Mouse (Mus musculus) kidney, embryonic 14.5 days (tissue): ENCODE measurements around the gene 1700001O22Rik. TPM values are rescaled to one million over a fixed set of nuclear protein-coding genes. Genes with fewer than 3 reads are reported as not detected.
A peak's percentile ranks its signal among the peaks of the same experiment; 100 is the strongest.

ENCODE experiments used
- ATAC-seq: fragments of 200-750 bp; cut with Nextera tagmentation; 2 replicates; pipeline ENCODE4 v1.8.0; 2017; ENCODE audit warnings: moderate number of reproducible peaks, mild to moderate bottlenecking, moderate TSS enrichment, moderate library complexity; ENCODE audit not compliant: low FRiP score, low TSS enrichment
- H3K27ac ChIP-seq: fragments of 300-500 bp; sonication (generic); 2 replicates; pipeline ENCODE4 v1.5.1; 2014; ENCODE audit warnings: low read depth, mild to moderate bottlenecking, low read length, moderate library complexity, mixed read lengths
- H3K27me3 ChIP-seq: fragments of 300-500 bp; sonication (generic); 2 replicates; pipeline ENCODE4 v1.6.1; 2014; ENCODE audit warnings: mild to moderate bottlenecking, low read length; ENCODE audit not compliant: control insufficient read depth, insufficient read depth
- H3K36me3 ChIP-seq: fragments of 300-500 bp; sonication (generic); 2 replicates; pipeline ENCODE4 v1.6.1; 2014; ENCODE audit warnings: low read length, mixed read lengths; ENCODE audit not compliant: control insufficient read depth, insufficient read depth
- H3K4me1 ChIP-seq: fragments of 300-500 bp; sonication (generic); 2 replicates; pipeline ENCODE4 v1.6.1; 2014; ENCODE audit warnings: low read length, mixed read lengths; ENCODE audit not compliant: control insufficient read depth, insufficient read depth
- H3K4me2 ChIP-seq: fragments of 300-500 bp; sonication (generic); replicated peaks from 2 replicates; pipeline ENCODE4 v1.6.1; 2014; ENCODE audit warnings: low read depth, mild to moderate bottlenecking, low read length
- H3K4me3 ChIP-seq: fragments of 300-500 bp; sonication (generic); 2 replicates; pipeline ENCODE4 v1.5.1; 2014; ENCODE audit warnings: mild to moderate bottlenecking, low read length
- H3K9ac ChIP-seq: fragments of 300-500 bp; sonication (generic); 2 replicates; pipeline ENCODE4 v1.6.1; 2014; ENCODE audit warnings: low read depth, mild to moderate bottlenecking, low read length, moderate library complexity
- H3K9me3 ChIP-seq: fragments of 300-500 bp; sonication (generic); 2 replicates; pipeline ENCODE4 v1.6.1; 2016; ENCODE audit warnings: low read length; ENCODE audit not compliant: control insufficient read depth
- whole genome bisulfite sequencing: fragments of 180-500 bp; shearing (Covaris S2); extraction: QIAGEN DNeasy Blood & Tissue Kit; methylation state at CpG from one replicate; pipeline ENCODE4 v1.1.7; 2014; 5-methylcytosine and 5-hydroxymethylcytosine counted together
- polyA plus RNA-seq: library from polyadenylated mRNA; unstranded; fragments of >200 nt; fragmentation: Nextera tagmentation; extraction: Ambion mirVana; gene quantifications from 2 replicates; pipeline ENCODE4 v1.2.1, GENCODE M21; 2014

Gene 1700001O22Rik
- polyA plus RNA-seq, 1 experiment from 2014 or later = 4.2 TPM

DNA sequence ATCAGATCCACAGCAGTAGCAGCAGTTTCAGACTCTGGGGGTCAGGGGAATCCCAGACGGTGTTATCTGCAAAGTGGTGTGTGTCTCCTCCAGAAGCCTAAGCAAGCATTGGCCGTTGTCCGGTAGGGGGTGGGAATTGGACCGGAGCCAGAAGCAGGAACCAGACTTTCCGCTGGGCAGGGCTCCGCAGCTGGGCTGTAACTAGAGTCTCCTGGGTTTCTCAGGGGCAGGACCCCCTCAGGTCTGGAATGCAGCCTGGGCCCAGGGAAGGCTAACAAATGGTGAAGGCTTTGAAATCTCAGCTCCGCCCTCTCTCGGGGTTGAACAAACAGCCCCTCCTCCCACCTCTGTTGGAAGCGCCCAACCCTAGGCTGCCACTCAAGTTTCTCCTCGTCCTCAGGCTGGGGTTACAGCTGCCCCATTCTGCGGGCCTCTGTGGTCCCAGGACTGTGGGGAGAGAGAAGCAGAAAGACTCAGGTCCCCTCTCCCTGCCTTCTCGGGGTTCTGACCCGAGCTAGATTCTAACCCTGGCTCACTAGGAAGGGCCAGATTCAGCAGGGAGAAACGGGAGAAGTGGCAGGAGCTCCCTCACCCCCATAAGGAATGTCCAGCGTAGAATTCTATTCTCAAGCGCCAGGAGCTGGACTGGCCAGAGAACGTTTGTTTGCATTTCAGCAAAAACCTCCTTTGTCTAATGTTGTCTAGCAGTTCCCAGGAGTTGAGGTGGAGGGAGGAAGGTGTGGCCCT is 44.9 kb downstream of the 1700001O22Rik start:
- WGBS = 1% methylated on average over 17 of the region's 17 CpGs
- no peak overlapping the region for H3K4me3 ChIP-seq
- no peaks in the 10 kb centered on the region for H3K27me3 ChIP-seq
- no peaks in the 10 kb centered on the region for H3K36me3 ChIP-seq
- H3K9ac ChIP-seq = no peak overlapping the region
- peaks cover 37% of the 10 kb centered on the region for H3K4me1 ChIP-seq
- ATAC-seq = peak; percentile 91
- H3K4me2 ChIP-seq = peak overlapping the region; percentile 32; the same call in 1 of the 2 replicates
- H3K27ac ChIP-seq = peak overlapping the region; percentile 96
- H3K9me3 ChIP-seq = 0 out of 2 replicates have a peak, but pooled peaks cover 3% of the 10 kb centered on the region

DNA sequence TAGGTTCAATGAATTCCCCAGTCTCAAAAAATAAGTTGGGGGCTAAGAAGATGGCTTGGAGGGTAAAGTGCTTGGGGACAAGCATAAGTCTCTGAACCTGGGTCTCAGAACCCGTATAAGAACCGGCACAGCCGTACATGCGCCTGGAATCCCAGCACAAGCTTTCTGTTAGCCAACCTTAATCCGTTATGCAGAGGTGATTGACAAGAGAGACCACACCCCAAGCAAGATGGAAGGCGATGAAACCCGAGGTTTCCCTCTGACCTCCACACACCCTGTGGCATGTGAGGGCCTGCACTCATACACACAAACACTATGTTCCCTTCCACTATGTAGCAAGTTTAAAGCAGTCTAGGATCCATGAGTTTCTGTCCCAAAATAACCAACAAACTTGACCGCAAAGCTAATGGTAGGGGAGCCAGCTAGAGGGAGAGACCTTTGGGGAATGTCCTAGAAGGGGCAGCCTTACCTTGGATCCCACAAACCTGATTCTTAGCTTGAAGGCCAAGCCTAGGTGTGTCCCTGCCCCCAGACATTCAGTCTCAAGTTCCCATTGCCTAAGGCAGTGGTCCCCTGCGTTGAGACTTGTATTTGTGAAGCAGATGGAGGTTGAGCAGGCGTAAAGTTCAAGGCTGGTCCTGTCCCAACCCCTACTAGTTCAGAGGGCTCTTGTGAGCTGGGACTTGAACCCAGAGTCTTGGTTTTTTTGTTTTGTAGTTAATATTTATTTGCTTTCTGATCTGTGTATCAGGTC is 46.3 kb downstream of the 1700001O22Rik start:
- Histone ChIP-seq H3K9ac (no peak overlapping the region), H3K4me3 (no peak overlapping the region), H3K4me1 (peaks cover 43% of the 10 kb centered on the region), H3K9me3 (0 out of 2 replicates have a peak, but pooled peaks cover 3% of the 10 kb centered on the region), H3K36me3 (no peaks in the 10 kb centered on the region), H3K27ac (no peak overlapping the region), H3K27me3 (no peaks in the 10 kb centered on the region), H3K4me2 (no peak overlapping the region)
- 83% methylated on average over 10 of the region's 10 CpGs for WGBS
- ATAC-seq = no peak

DNA sequence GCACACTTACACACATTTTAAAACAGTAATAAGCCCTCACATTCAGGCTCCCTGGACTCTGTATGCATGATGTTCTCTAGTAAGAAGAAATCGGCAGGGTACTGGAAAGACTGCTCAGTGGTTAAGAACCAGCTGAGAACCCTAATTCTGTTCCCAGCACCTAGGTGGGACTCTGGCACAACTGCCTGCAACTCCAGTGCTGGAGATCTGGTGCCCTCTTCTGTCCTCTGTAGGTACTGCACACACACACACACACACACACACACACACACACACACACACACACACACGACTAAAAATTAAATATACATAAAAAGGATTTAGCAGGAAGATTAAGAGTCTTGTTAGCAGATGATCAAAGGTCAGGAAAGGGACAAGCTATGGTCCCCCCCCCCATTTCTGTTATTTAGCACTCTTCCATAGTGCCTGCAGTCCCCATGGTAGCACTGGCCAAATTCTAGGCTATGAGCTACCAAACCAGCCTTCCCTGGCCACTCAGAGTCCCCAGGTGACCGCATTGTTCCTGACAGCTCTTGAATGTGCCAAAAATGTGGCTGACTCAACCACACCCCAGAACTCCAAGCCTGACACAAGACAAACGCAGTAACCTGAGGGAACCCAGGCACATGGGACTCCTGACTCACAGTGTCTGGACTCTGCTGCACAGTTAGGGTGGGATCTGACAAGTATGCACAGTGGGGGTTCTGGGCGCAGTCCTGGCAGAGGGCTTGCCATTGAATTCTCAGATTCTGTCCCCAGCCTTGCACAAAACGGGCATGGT is 47.3 kb downstream of the 1700001O22Rik start:
- Histone ChIP-seq H3K27ac (no peak overlapping the region), H3K36me3 (no peaks in the 10 kb centered on the region), H3K4me2 (no peak overlapping the region), H3K9ac (no peak overlapping the region), H3K4me1 (peaks cover 41% of the 10 kb centered on the region), H3K27me3 (no peaks in the 10 kb centered on the region), H3K9me3 (0 out of 2 replicates have a peak, but pooled peaks cover 3% of the 10 kb centered on the region), H3K4me3 (no peak overlapping the region)
- 97% methylated on average over 6 of the region's 6 CpGs for WGBS
- no peak for ATAC-seq

DNA sequence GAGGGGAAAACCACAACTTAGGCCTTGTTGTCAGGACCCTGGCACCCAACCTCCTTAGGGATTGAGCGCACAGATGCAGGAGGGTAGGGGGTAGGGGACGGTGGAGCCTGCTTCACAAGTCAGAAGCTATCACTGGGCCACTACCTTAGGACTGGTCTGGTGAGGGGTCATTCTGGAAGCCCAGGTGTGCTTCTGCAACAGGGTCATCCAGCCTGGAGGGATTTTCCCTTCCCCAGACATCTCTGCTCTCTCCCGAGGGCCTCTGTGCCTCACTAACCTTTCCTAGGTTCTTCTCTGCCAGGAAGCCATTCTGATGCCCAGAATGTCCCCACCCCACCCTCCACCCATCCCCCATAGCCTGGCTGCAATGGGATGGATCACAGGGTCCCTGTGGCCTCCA is 48.6 kb downstream of the 1700001O22Rik start:
- Histone ChIP-seq H3K9me3 (0 out of 2 replicates have a peak, but pooled peaks cover 3% of the 10 kb centered on the region), H3K9ac (no peak overlapping the region), H3K27me3 (no peaks in the 10 kb centered on the region), H3K4me3 (no peak overlapping the region), H3K4me2 (no peak overlapping the region), H3K4me1 (peaks cover 32% of the 10 kb centered on the region), H3K27ac (no peak overlapping the region), H3K36me3 (no peaks in the 10 kb centered on the region)
- WGBS = 74% methylated on average over 3 of the region's 3 CpGs
- ATAC-seq = no peak

DNA sequence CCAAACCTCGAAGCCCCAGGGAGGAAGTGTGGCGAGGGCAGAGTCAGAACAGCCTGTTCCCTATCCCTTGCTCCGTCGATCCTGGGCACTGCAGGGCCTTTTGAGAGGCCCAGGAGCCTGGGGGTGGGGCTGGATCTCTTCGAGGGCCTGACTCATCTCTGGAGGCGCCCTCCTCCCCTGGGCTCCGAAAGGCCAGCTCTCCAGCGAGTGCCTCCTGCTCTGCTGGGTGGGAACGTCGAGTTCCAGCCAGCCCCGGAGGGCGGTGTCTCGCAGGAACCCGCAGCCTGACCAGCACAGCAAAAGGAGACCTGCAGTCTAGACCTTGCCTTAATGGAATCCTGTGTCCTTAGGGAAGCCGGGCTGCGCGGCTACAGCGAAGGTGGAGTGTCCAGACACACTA is 50.2 kb downstream of the 1700001O22Rik start:
- Histone ChIP-seq H3K4me2 (no peak overlapping the region), H3K4me3 (no peak overlapping the region), H3K36me3 (no peaks in the 10 kb centered on the region), H3K27me3 (no peaks in the 10 kb centered on the region), H3K9me3 (0 out of 2 replicates have a peak, but pooled peaks cover 3% of the 10 kb centered on the region), H3K9ac (peak overlapping the region; percentile 32; the same call in 1 of the 2 replicates), H3K4me1 (peaks cover 19% of the 10 kb centered on the region), H3K27ac (peak overlapping the region; percentile 53)
- WGBS = 24% methylated on average over 18 of the region's 18 CpGs
- peak; percentile 10; the same call in 1 of the 2 replicates for ATAC-seq

DNA sequence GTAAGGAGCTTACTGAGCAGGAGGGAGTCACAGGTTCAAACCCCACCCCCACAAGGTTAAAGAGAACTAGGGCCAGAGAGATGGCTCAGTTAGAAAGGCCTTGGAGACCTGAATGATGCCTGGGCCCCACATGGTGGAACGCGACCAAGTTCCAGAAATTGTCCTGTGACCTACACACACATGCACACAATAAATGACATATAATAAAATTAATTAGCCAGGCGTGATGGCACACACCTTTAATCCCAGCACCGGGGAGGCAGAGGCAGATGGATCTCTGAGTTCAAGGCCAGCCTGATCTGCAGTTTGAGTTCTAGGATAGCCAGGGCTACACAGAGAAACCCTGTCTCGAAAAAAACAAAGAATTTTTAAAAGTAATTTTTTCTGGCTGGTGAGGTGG is 51.0 kb downstream of the 1700001O22Rik start:
- Histone ChIP-seq H3K27me3 (no peaks in the 10 kb centered on the region), H3K27ac (no peak overlapping the region), H3K9me3 (0 out of 2 replicates have a peak, but pooled peaks cover 3% of the 10 kb centered on the region), H3K9ac (no peak overlapping the region), H3K4me2 (no peak overlapping the region), H3K36me3 (no peaks in the 10 kb centered on the region), H3K4me3 (no peak overlapping the region), H3K4me1 (peaks cover 13% of the 10 kb centered on the region; the same call in 1 of the 2 replicates)
- no peak for ATAC-seq
- 93% methylated on average over 5 of the region's 5 CpGs for WGBS

DNA sequence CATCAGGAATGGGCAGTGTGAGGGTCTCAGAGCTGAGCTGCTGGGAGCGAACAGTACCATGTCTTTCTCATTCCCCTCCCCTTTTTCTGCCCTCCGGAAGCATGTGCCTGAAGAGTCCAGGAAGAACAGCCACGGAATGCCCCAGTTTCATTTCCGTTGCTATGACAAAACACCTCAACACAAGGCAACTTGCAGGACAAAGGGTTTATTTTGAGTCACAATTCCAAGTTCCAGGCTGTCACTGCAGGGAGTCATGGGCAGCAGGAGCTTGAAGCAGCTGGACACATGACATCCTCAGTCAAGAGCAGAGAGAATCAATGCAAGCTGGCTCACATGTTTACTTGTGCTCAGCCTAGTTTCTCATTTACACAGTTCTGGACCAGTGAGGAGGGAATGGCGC is 53.4 kb downstream of the 1700001O22Rik start:
- H3K36me3 ChIP-seq = no peaks in the 10 kb centered on the region
- peaks cover 6% of the 10 kb centered on the region for H3K9me3 ChIP-seq
- 60% methylated on average over 5 of the region's 5 CpGs for WGBS
- no peak overlapping the region for H3K9ac ChIP-seq
- no peak overlapping the region for H3K4me2 ChIP-seq
- H3K27ac ChIP-seq = peak overlapping the region; percentile 73
- no peaks in the 10 kb centered on the region for H3K27me3 ChIP-seq
- ATAC-seq = no peak
- H3K4me1 ChIP-seq = peaks cover 13% of the 10 kb centered on the region; the same call in 1 of the 2 replicates
- no peak overlapping the region for H3K4me3 ChIP-seq

DNA sequence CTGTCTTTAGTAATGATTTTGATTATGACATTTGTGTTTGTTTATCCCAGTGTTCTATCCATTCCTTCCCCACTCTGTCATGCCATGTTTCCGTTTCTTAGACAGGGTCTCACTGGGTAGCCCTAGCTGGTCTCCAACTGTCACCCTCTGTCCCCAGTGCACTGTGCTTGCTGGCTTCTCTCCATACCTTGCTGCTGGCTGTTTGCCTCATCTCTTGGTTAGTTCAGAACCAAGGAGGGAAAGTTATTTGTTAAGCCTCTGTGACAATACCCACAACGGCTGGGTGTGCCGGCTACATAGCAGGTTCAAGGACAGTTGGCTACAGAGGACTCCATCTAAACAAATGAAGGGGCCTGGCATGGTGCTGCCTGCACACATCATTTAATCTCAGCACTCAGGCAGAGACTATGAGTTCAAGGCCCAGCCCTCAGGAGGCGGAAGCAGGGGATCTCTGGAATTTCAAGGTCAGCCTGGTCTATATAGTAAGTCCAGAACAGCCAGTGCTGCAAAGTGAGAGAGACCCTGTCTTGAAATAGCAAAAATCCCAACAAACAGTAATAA is 55.8 kb downstream of the 1700001O22Rik start:
- no peak overlapping the region for H3K27ac ChIP-seq
- H3K27me3 ChIP-seq = no peaks in the 10 kb centered on the region
- no peaks in the 10 kb centered on the region for H3K36me3 ChIP-seq
- no peak for ATAC-seq
- H3K9me3 ChIP-seq = peaks cover 7% of the 10 kb centered on the region
- no peak overlapping the region for H3K4me3 ChIP-seq
- no peak overlapping the region for H3K9ac ChIP-seq
- H3K4me2 ChIP-seq = no peak overlapping the region
- peaks cover 27% of the 10 kb centered on the region for H3K4me1 ChIP-seq
- WGBS = 86% methylated on average over 4 of the region's 4 CpGs
